Mouse (Mus musculus): ENCODE data around the gene Nup210l.

DNA sequence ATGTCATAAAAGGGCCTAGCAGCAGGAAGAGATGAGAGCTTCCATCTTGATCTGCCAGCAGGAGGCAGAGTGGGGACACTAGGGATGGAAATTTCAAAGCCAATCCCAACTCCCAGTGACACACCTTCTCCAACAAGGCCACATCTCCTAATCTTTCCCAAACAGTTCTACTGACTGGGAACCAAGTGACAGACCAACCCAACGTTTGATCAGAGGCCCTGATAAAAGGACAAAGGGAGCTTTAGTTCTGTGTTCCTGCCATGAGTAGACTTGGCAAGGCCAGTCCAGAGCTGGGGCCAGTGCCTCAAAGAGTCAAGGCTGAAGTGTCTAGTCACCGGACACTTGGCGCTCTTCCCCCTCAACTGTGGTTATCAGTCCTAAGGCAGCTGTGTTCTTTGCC, 57.6 kb downstream of the Nup210l start:
- TF ChIP-seq CTCF (IDR thresholded peaks at IDR 0.05; ENCODE audit: control insufficient read depth, insufficient read depth, insufficient replicate concordance, low read depth, low read length) = no peak
- no peak for TF ChIP-seq POLR2A (IDR thresholded peaks at IDR 0.05; ENCODE audit: control insufficient read depth, low read depth, low read length)

All from testis, adult 2 months (tissue).